Mouse (Mus musculus): ENCODE measurements at regions not wholly inside any gene's neighbourhood (a gene's known extent, or its start where the extent isn't known, plus 50 kb on each side); places are given as distances from the start of the nearest gene placed in this dataset.

DNA sequence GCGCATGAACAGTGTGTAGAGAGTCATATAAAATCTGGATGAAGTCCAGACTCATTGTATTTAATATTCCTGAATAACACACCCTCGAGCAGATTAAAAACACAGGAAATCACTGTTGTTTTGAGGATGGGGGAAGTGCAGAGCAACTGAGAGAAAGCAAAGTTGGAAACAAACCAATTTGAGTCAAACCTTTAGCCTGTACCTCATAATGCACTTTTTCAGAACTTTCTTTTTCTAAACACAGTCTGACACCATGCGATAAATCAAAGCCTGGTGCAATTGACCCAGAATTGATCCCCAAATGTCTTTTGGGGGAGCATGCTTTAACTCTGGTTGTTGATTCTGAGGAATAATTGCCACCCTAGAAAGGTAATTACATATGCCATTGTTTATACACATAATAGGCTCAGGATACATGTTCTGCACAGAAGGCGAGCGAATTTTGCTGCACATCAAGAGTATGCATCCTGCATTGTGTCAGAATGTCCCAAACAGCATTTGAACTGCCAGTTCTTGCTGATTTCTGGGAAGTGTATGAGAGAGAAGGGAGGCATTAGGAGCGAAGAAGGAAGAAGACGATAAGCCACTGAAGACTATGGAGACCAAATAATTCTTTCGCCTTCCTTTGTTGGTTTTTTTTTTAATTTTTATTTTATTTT is 245.3 kb upstream of the Nr2f1 start:
- H3K9ac ChIP-seq (ENCODE audit: insufficient read depth, low read depth, low read length, poor library complexity, severe bottlenecking), result no peak overlapping the region
- H3K4me1 ChIP-seq (ENCODE audit: control insufficient read depth in 2 of 2, insufficient read depth in 2 of 2, low read length in 2 of 2, poor library complexity in 1 of 2), result no peaks in the 10 kb centered on the region
- H3K36me3 ChIP-seq (ENCODE audit: control insufficient read depth, insufficient read depth, low read length, poor library complexity, severe bottlenecking), result no peaks in the 10 kb centered on the region
- TF ChIP-seq CHD2 (IDR thresholded peaks at IDR 0.05; ENCODE audit: low read depth, low read length), result no peak
- no peak for TF ChIP-seq MAFK (IDR thresholded peaks at IDR 0.05; ENCODE audit: insufficient read depth, low read depth, low read length)
- TF ChIP-seq ZNF384 (IDR thresholded peaks at IDR 0.05; ENCODE audit: low read depth, low read length), result no peak
- TF ChIP-seq ZC3H11A (IDR thresholded peaks at IDR 0.05; ENCODE audit: borderline replicate concordance, low read depth, low read length), result no peak
- no peak overlapping the region for H3K4me3 ChIP-seq (ENCODE audit: insufficient read depth in 1 of 2, low read depth in 1 of 2, low read length in 2 of 2, poor library complexity in 1 of 2, severe bottlenecking in 1 of 2)
- H3K27ac ChIP-seq (ENCODE audit: insufficient read depth, low read depth, low read length, poor library complexity, severe bottlenecking), result no peak overlapping the region
- no peaks in the 10 kb centered on the region for H3K9me3 ChIP-seq (ENCODE audit: control insufficient read depth, insufficient read depth, low read depth, low read length)
- no peak for DNase-seq (ENCODE audit: low read depth, low spot score)
- in situ Hi-C loops (cut with MboI; ENCODE audit: low sequenced_read_pairs in 2 of 2, unreplicated experiment in 2 of 2), result no loop called here

DNA sequence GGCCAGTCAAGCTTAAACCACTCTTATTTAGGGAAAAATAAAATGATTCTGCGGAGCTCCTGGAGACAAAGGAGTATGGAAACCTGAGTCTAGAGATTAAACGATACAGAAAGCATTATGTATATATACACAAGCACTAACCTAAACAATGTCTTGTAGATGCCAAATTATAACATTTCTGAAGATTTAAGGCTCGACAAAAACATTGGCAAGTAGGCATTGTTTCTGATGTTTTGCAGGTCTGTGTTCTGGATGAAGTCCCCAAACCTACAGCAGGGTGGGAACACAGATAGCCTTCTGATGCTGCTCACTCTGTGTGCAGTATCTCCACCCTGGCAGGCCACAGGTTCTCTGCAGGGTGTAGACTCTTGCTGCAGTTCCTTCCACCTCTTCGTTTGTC is 228.9 kb upstream of the Nr2f1 start:
- no peak for DNase-seq (ENCODE audit: low read depth, low spot score)
- TF ChIP-seq MAFK (IDR thresholded peaks at IDR 0.05; ENCODE audit: insufficient read depth, low read depth, low read length), result no peak
- no peak for TF ChIP-seq CHD2 (IDR thresholded peaks at IDR 0.05; ENCODE audit: low read depth, low read length)
- TF ChIP-seq ZNF384 (IDR thresholded peaks at IDR 0.05; ENCODE audit: low read depth, low read length), result no peak
- no peak for TF ChIP-seq ZC3H11A (IDR thresholded peaks at IDR 0.05; ENCODE audit: borderline replicate concordance, low read depth, low read length)
- H3K4me3 ChIP-seq (ENCODE audit: insufficient read depth in 1 of 2, low read depth in 1 of 2, low read length in 2 of 2, poor library complexity in 1 of 2, severe bottlenecking in 1 of 2), result no peak overlapping the region
- peaks cover 3 to 4% of the 10 kb centered on the region in 2 experiments; a peak in 3 of 4 replicates for H3K4me1 ChIP-seq (ENCODE audit: control insufficient read depth in 2 of 2, insufficient read depth in 2 of 2, low read length in 2 of 2, poor library complexity in 1 of 2)
- H3K27ac ChIP-seq (ENCODE audit: insufficient read depth, low read depth, low read length, poor library complexity, severe bottlenecking), result no peak overlapping the region
- no peak overlapping the region for H3K9ac ChIP-seq (ENCODE audit: insufficient read depth, low read depth, low read length, poor library complexity, severe bottlenecking)
- H3K36me3 ChIP-seq (ENCODE audit: control insufficient read depth, insufficient read depth, low read length, poor library complexity, severe bottlenecking), result no peaks in the 10 kb centered on the region
- in situ Hi-C loops (cut with MboI; ENCODE audit: low sequenced_read_pairs in 2 of 2, unreplicated experiment in 2 of 2), result no loop called here
- no peaks in the 10 kb centered on the region for H3K9me3 ChIP-seq (ENCODE audit: control insufficient read depth, insufficient read depth, low read depth, low read length)

DNA sequence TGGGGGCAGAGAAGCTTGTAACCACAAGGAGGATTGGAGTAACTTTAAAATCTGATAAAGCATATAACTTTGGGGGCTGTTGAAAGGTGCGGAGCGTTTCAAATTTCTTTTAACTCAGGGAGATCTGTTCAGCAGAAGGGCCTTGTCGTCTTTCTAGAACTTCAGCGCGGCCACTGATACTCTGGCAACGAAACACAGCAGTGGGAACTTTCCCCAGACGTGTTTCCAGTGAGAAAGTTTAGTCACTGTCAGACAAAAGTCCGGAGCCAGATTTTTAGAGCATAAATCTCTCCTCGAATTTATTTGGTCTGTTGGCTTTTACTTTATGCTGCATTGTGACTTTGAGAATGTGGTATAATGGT is 228.5 kb upstream of the Nr2f1 start:
- no peaks in the 10 kb centered on the region for H3K36me3 ChIP-seq (ENCODE audit: control insufficient read depth, insufficient read depth, low read length, poor library complexity, severe bottlenecking)
- H3K9me3 ChIP-seq (ENCODE audit: control insufficient read depth, insufficient read depth, low read depth, low read length), result no peaks in the 10 kb centered on the region
- H3K4me1 ChIP-seq (ENCODE audit: control insufficient read depth in 2 of 2, insufficient read depth in 2 of 2, low read length in 2 of 2, poor library complexity in 1 of 2), result peaks cover 3 to 4% of the 10 kb centered on the region in 2 experiments; a peak in 3 of 4 replicates
- no peak for TF ChIP-seq ZNF384 (IDR thresholded peaks at IDR 0.05; ENCODE audit: low read depth, low read length)
- TF ChIP-seq CHD2 (IDR thresholded peaks at IDR 0.05; ENCODE audit: low read depth, low read length), result no peak
- no peak for TF ChIP-seq HCFC1 (IDR thresholded peaks at IDR 0.05; ENCODE audit: borderline replicate concordance, insufficient read depth, low read length)
- no peak for DNase-seq (ENCODE audit: low read depth, low spot score)
- H3K9ac ChIP-seq (ENCODE audit: insufficient read depth, low read depth, low read length, poor library complexity, severe bottlenecking), result no peak overlapping the region
- in situ Hi-C loops (cut with MboI; ENCODE audit: low sequenced_read_pairs in 2 of 2, unreplicated experiment in 2 of 2), result no loop called here
- H3K4me3 ChIP-seq (ENCODE audit: insufficient read depth in 1 of 2, low read depth in 1 of 2, low read length in 2 of 2, poor library complexity in 1 of 2, severe bottlenecking in 1 of 2), result no peak overlapping the region
- no peak overlapping the region for H3K27ac ChIP-seq (ENCODE audit: insufficient read depth, low read depth, low read length, poor library complexity, severe bottlenecking)

DNA sequence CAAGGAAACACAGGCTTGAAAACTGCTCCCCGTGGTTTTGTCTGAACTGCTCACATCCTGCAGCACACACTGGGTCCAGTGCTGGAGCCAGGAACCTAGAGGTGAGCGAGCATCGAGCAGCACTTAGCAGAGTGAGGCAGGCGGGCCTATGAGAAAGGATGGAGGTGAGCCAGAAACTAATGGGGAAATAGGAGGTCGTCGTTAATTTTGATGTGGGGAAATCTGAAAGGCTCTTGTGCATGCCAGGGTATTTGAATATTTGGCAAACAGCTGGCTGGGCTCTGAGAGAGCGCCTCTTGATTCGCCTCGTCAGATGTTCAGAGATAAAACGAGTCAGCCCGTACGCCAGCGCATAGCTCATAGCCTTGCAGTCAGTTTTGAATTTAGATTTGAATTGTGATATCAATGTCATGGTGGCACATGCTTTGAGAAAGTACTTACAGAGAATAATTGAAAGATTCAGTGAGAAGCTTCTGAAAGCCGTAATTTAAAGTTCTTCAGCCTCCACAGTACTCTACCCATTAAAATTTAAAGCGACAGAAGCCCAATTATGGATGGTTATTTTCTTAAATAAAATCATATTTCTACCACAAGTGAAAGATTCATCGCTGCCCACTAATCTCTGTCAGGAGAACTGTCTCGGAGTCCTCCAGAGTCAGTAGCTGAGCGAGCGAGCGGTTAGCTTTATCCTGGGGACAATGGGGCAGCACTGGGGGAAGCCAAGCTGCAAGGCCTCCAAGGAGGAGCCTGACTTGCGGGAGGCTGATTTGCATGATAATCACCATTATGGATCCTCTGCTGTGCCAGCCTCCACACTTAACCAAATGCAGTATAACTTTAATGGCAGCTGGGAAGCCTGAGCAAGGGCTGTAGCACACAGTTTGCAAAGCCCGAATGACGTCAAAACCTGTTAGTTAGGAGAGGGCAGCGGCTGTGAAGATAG is 227.9 kb upstream of the Nr2f1 start:
- Histone ChIP-seq H3K36me3 (ENCODE audit: control insufficient read depth, insufficient read depth, low read length, poor library complexity, severe bottlenecking) (no peaks in the 10 kb centered on the region), H3K9me3 (ENCODE audit: control insufficient read depth, insufficient read depth, low read depth, low read length) (no peaks in the 10 kb centered on the region), H3K4me3 (ENCODE audit: insufficient read depth in 1 of 2, low read depth in 1 of 2, low read length in 2 of 2, poor library complexity in 1 of 2, severe bottlenecking in 1 of 2) (peak overlapping the region in 1 of 2 experiments; percentile 23; a peak in 1 of 4 replicates), H3K4me1 (ENCODE audit: control insufficient read depth in 2 of 2, insufficient read depth in 2 of 2, low read length in 2 of 2, poor library complexity in 1 of 2) (peaks cover 3 to 4% of the 10 kb centered on the region in 2 experiments; a peak in 3 of 4 replicates), H3K9ac (ENCODE audit: insufficient read depth, low read depth, low read length, poor library complexity, severe bottlenecking) (no peak overlapping the region), H3K27ac (ENCODE audit: insufficient read depth, low read depth, low read length, poor library complexity, severe bottlenecking) (no peak overlapping the region)
- TF ChIP-seq ZC3H11A (IDR thresholded peaks at IDR 0.05; ENCODE audit: borderline replicate concordance, low read depth, low read length) (no peak), HCFC1 (IDR thresholded peaks at IDR 0.05; ENCODE audit: borderline replicate concordance, insufficient read depth, low read length) (0 out of 2 replicates have a peak, but pooled peaks have one; percentile 23), MAFK (IDR thresholded peaks at IDR 0.05; ENCODE audit: insufficient read depth, low read depth, low read length) (no peak)
- peak; percentile 47 for DNase-seq (ENCODE audit: low read depth, low spot score)
- in situ Hi-C loops (cut with MboI; ENCODE audit: low sequenced_read_pairs in 2 of 2, unreplicated experiment in 2 of 2), result no loop called here
